Mouse (Mus musculus): ENCODE results near the gene Dhh. TPM values are rescaled to one million over a fixed set of nuclear protein-coding genes. Genes with fewer than 3 reads are reported as not detected.
A peak's percentile ranks its signal among the peaks of the same experiment; 100 is the strongest.
"Not testable (repeated sequence)": the region's sequence is repeated elsewhere in the genome, so short reads cannot be mapped to it uniquely, and the experiment has no call there.

The Dhh gene
- polyA plus RNA-seq, 1 experiment from 2014 or later = not detected

GRCm38 (mm10) chr15:98930998-98931397, 32.7 kb upstream of the Dhh start:
- POLR2A ChIA-PET = interaction anchor here (1.4 kb wide), 1 partner anchor 54 kb away, joined by 3 read pairs; no protein-coding TSS in a partner anchor

DNA sequence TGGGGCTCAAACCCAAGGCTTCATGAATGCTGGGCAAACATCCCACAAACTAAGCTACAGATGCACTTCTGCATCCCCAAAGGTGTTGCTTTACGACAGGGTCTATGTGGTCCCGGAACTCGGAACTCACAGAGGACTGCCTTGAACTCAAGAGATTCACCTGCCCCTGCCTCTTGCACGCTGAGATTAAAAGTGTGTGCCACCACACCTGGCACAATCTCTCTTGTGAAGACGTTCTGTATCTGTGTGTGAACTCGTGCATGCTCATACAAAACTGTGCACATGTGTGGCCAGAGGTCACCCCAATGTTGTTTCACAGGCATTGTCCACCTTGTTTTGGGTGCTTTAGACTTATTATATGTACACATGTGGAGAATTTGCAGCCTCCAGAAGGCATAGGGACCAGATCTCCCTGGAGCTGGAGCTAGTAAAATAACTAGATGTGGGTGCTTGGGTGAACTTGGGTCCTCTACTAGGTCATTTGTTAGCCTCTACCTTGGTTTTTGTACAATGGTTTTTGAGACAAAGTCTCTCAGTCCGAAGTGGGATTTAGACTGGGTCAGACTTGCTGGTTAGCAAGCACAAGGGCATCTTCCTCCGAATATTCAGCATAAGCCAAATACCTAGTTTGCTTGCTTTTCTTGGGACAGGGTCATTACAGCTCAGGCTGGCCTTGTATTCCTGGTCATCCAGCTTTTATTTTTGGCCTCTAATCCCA, 31.8 kb upstream of the Dhh start:
- in situ Hi-C loops (cut with MboI; ENCODE audit: low pct_unique_long_range_greater_than_20kb) = no loop called here
- ChIA-PET POLR2A (interaction anchor here (1.3 to 1.5 kb wide), 3 partner anchors 22 to 58 kb away, joined by 3 to 9 read pairs (median 3); partner anchors contain the start of gene Kmt2d), CTCF (interaction anchor here (1.2 to 4.4 kb wide), 3 partner anchors 12 to 64 kb away, joined by 3 to 31 read pairs (median 3); no protein-coding TSS in a partner anchor)
- no peak for ATAC-seq
- no peaks in the 10 kb centered on the region for H3K27me3 ChIP-seq
- TF ChIP-seq CTCF (IDR thresholded peaks at IDR 0.05) = no peak
- DNase-seq (ENCODE audit: low read depth, low spot score) = no peak

More at GRCm38 (mm10) chr15:98930998-98931397, 32.7 kb upstream of the Dhh start:
- CTCF ChIA-PET = interaction anchor here (4.4 kb wide), 1 partner anchor 63 kb away, joined by 31 read pairs; no protein-coding TSS in a partner anchor
- DNase-seq (ENCODE audit: low read depth, low spot score) (no peak), ATAC-seq (no peak)
- in situ Hi-C loops (cut with MboI; ENCODE audit: low pct_unique_long_range_greater_than_20kb) = no loop called here
- no peak for TF ChIP-seq CTCF (IDR thresholded peaks at IDR 0.05)
- H3K27me3 ChIP-seq = no peaks in the 10 kb centered on the region

DNA sequence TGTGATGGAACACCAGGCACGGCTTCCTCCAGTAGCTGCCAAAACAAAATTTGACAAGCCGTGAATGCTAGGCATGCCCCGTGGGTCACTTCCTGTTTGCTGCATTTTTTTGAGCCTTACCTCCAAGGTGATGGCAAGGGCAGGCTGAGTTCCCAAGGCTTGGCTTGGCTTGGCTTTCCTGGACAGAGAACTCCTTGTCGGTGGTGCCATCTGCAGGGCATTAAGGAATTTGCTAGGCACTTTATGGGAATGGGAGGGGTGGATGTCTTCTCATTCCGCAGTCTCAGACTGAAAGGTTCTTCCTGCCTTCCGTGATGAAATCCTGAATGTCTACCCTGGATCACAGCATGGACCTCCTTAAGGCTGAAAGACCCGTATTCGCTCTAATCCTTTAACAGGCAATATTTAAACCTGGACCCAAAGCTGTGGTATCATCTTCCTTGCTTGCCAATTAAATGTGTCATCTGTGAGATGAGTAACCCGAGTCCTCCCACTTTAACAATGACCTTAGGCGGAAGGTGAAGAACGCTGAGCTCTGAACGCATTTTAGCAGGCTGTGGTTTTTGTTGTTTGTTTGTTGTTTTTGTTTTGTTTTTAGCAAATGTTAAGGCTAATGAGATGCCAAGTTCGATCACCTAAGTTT, 30.4 kb upstream of the Dhh start:
- ATAC-seq = peak; percentile 71
- CTCF ChIA-PET = interaction anchor here (0.7 to 4.4 kb wide), 16 partner anchors 13 to 72 kb away, joined by 3 to 31 read pairs (median 6); partner anchors contain the start of genes Gm49450 and Tuba1a
- peak; percentile 87 for TF ChIP-seq CTCF (IDR thresholded peaks at IDR 0.05)
- POLR2A ChIA-PET = interaction anchor here (0.7 to 1.5 kb wide), 4 partner anchors 37 to 287 kb away, joined by 3 to 9 read pairs (median 6); partner anchors contain the start of gene Kmt2d
- peak; percentile 77 for DNase-seq (ENCODE audit: low read depth, low spot score)
- in situ Hi-C loops (cut with MboI; ENCODE audit: low pct_unique_long_range_greater_than_20kb) = no loop called here
- no peaks in the 10 kb centered on the region for H3K27me3 ChIP-seq

- ChIA-PET CTCF (interaction anchor here (0.8 to 4.4 kb wide), 7 partner anchors 12 to 66 kb away, joined by 3 to 31 read pairs (median 9); no protein-coding TSS in a partner anchor), POLR2A (interaction anchor here (0.6 kb wide), 1 partner anchor 67 kb away, joined by 3 read pairs; no protein-coding TSS in a partner anchor)
- in situ Hi-C loops (cut with MboI; ENCODE audit: low pct_unique_long_range_greater_than_20kb) = no loop called here
- no peak for TF ChIP-seq CTCF (IDR thresholded peaks at IDR 0.05)
- no peaks in the 10 kb centered on the region for H3K27me3 ChIP-seq
- DNase-seq (ENCODE audit: low read depth, low spot score) = no peak
- no peak for ATAC-seq
Observed at GRCm38 (mm10) chr15:98927566-98927965, 29.2 kb upstream of the Dhh start.

GRCm38 (mm10) chr15:98924682-98925081, 26.3 kb upstream of the Dhh start:
- no peak for ATAC-seq
- POLR2A ChIA-PET = no interaction called here
- H3K27me3 ChIP-seq = no peaks in the 10 kb centered on the region
- in situ Hi-C loops (cut with MboI; ENCODE audit: low pct_unique_long_range_greater_than_20kb) = no loop called here
- DNase-seq (ENCODE audit: low read depth, low spot score) = no peak
- CTCF ChIA-PET = interaction anchor here (1.1 to 1.3 kb wide), 2 partner anchors 8 to 33 kb away, joined by 3 read pairs; no protein-coding TSS in a partner anchor
- TF ChIP-seq CTCF (IDR thresholded peaks at IDR 0.05) = no peak

DNA sequence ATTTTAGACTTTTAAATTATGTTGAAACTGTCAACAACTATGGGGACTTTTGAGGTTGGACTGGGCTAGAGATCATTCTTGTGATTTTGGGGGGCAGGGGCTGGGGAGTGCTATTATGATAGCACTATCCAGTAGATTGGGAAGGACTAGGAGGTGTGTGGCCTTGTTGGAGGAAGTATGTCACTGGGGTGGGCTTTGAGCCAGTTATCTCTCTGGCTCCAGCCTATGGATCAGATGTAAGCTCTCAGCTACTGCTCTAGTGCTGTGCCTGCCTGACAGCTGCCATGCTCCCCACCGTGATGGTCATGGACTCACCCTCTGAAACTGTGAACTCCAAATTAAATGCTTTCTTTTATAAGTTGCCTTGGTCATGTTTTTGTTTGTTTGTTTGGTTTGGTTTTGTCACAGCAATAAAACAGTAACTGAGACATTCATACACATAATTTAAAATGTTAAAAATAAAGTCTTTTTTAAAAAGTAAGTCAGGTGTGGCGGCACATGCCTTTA, 24.7 kb upstream of the Dhh start:
- no peak for DNase-seq (ENCODE audit: low read depth, low spot score)
- in situ Hi-C loops (cut with MboI; ENCODE audit: low pct_unique_long_range_greater_than_20kb) = no loop called here
- POLR2A ChIA-PET = interaction anchor here (2.0 kb wide), 1 partner anchor 10 kb away, joined by 5 read pairs; no protein-coding TSS in a partner anchor
- ATAC-seq = no peak
- TF ChIP-seq CTCF (IDR thresholded peaks at IDR 0.05) = no peak
- no peaks in the 10 kb centered on the region for H3K27me3 ChIP-seq
- CTCF ChIA-PET = interaction anchor here (1.1 kb wide), 1 partner anchor 70 kb away, joined by 3 read pairs; no protein-coding TSS in a partner anchor

- DNase-seq (ENCODE audit: low read depth, low spot score) (no peak), ATAC-seq (no peak)
- no peak for TF ChIP-seq CTCF (IDR thresholded peaks at IDR 0.05)
- CTCF ChIA-PET = interaction anchor here (1.1 kb wide), 1 partner anchor 70 kb away, joined by 3 read pairs; no protein-coding TSS in a partner anchor
- no peaks in the 10 kb centered on the region for H3K27me3 ChIP-seq
- POLR2A ChIA-PET = interaction anchor here (2.0 kb wide), 1 partner anchor 11 kb away, joined by 5 read pairs; no protein-coding TSS in a partner anchor
- in situ Hi-C loops (cut with MboI; ENCODE audit: low pct_unique_long_range_greater_than_20kb) = no loop called here
Observed at GRCm38 (mm10) chr15:98922581-98922980, 24.2 kb upstream of the Dhh start.

DNA sequence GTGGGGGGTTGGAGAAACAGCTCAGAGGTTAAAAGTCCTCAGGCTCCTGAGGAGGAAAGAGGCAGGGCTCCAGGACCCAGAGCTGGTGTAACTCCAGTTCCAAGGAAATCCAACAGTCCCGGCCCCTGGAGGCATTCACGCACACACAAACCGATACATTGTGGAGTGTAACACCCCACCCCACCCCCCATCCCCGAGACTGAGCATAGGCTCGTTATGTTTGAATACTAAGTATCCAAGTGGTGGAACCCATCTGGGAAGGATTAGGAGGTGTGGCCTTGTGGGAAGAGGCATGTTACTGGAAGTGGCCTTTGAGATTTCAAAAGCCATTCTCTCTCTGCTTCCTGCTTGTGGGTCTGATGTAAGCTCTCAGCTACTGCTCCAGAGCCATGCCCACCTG, 23.2 kb upstream of the Dhh start:
- ATAC-seq (no peak), DNase-seq (ENCODE audit: low read depth, low spot score) (no peak)
- in situ Hi-C loops (cut with MboI; ENCODE audit: low pct_unique_long_range_greater_than_20kb) = no loop called here
- no peaks in the 10 kb centered on the region for H3K27me3 ChIP-seq
- no peak for TF ChIP-seq CTCF (IDR thresholded peaks at IDR 0.05)
- POLR2A ChIA-PET = interaction anchor here (2.0 kb wide), 1 partner anchor 12 kb away, joined by 5 read pairs; no protein-coding TSS in a partner anchor
- CTCF ChIA-PET = interaction anchor here (1.9 kb wide), 1 partner anchor 72 kb away, joined by 4 read pairs; no protein-coding TSS in a partner anchor

DNA sequence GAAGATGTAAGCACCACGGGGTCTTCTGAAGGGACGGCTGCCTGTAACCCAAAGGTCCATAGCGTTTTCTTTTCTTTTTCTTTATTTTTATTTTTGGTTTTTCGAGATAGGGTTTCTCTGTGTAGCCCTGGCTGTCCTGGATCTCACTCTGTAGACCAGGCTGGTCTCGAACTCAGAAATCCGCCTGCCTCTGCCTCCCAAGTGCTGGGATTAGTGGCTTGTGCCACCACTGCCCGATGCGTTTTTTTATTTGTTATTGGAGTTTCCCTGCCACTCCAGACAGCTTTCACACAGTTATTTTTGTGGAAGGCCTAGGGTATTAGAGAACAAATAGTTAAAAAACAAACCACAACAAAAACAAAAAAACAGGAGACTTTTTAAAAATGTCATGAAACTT, 20.2 kb upstream of the Dhh start:
- in situ Hi-C loops (cut with MboI; ENCODE audit: low pct_unique_long_range_greater_than_20kb); ATAC-seq: not testable (repeated sequence)

More for the DNA sequence above, 20.2 kb upstream of the Dhh start:
- H3K27me3 ChIP-seq; CTCF ChIA-PET; DNase-seq (ENCODE audit: low read depth, low spot score): not testable (repeated sequence)
- POLR2A ChIA-PET = interaction anchor here (1.0 to 2.1 kb wide), 2 partner anchors 16 to 36 kb away, joined by 3 to 7 read pairs; partner anchors contain the start of gene Tuba1b
